Mouse (Mus musculus): ENCODE measurements around the gene Col23a1.

GRCm38 (mm10) chr11:51421878-51422277, 132.2 kb downstream of the Col23a1 start:
- no peak for TF ChIP-seq CTCF (IDR thresholded peaks at IDR 0.05; ENCODE audit: low read depth)
- no peak for TF ChIP-seq EP300 (IDR thresholded peaks at IDR 0.05; ENCODE audit: low read depth)

Measured in heart, postnatal 0 days (tissue).